Mouse (Mus musculus) duodenum, adult 2 months (tissue): ENCODE measurements around the gene Ankra2. TPM values are rescaled to one million over a fixed set of nuclear protein-coding genes. Genes with fewer than 3 reads are reported as not detected.

Experiments
- polyA plus RNA-seq: library from polyadenylated mRNA; depleted of rRNA; stranded (reverse); fragments of >200 nt; gene quantifications from 2 replicates; pipeline ENCODE4 v1.2.3, GENCODE M21; 2012; ENCODE audit warnings: low replicate concordance; rRNA removed

Ankra2 gene
- 5.3 and 7.6 TPM in 2 replicates for polyA plus RNA-seq

GRCm38 (mm10) chr13:98262636-98263457 is at the start of gene Ankra2, which contains the start of gene Utp15:
TSS of gene Ankra2 (plus strand) at chr13:98263074.
TSS of gene Utp15 (minus strand) at chr13:98263041.

GRCm38 (mm10) chr13:98279686-98280085 is 16.8 kb downstream of the Ankra2 start, which contains the start of gene Gm21976:
TSS of gene Gm21976 (plus strand) at chr13:98279887.

GRCm38 (mm10) chr13:98316480-98317245 is 53.8 kb downstream of the Ankra2 start, which contains the start of gene Btf3:
TSS of gene Btf3 (minus strand) at chr13:98317006.

Other genes with a start within 250 kb of the Ankra2 start
- 0.70 and 3.4 TPM in 2 replicates for gene Arhgef28, start 56.6 kb upstream of the Ankra2 start, polyA plus RNA-seq
- 0.94 and 0.98 TPM in 2 replicates for gene Utp15, start within 50 bp of the Ankra2 start, polyA plus RNA-seq
- not detected in 2 replicates for gene Gm21976, start 16.8 kb downstream of the Ankra2 start, polyA plus RNA-seq
- gene Btf3, start 53.9 kb downstream of the Ankra2 start, polyA plus RNA-seq = 22.3 and 33.0 TPM in 2 replicates
- gene Foxd1, start 91.2 kb downstream of the Ankra2 start, polyA plus RNA-seq = 0.04 TPM in 1 of 2 replicates, not detected in the other
- 0.93 and 1.2 TPM in 2 replicates for gene Gm10320, start 228.9 kb downstream of the Ankra2 start, polyA plus RNA-seq